Mouse (Mus musculus) adrenal gland, adult 2 months (tissue): ENCODE measurements at regions not wholly inside any gene's neighbourhood (a gene's known extent, or its start where the extent isn't known, plus 50 kb on each side); places are given as distances from the start of the nearest gene placed in this dataset.

Experiments used
- DNase-seq: peaks from one replicate; pipeline ENCODE4 v3.0.0; 2021

GRCm38 (mm10) chrX:11568262-11568661 lies 240.6 kb downstream of the H2al1j start:
- DNase-seq, result no peak

- DNase-seq, result no peak
Observed at GRCm38 (mm10) chrX:11574354-11574753, 246.7 kb downstream of the H2al1j start.

DNA sequence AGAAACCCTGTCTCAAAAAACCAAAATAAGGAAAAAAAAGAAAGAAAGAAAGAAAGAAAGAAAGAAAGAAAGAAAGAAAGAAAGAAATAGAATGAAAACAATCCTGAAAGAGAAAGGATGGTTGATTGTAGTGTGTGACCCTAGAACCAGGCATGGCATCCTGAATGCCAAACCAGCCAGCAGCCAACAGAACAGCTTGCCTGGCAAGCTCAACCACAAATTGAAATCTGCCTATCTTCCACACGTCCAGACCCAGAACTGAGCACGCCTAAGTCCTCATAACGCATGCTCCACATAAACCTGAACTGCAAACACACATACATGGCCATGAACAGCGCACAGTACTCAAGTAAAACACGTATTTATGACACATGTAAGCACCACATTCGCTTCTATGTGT lies 247.9 kb downstream of the H2al1j start:
- DNase-seq, result no peak

- DNase-seq, result no peak
Observed at GRCm38 (mm10) chrX:11576287-11576686, 248.7 kb downstream of the H2al1j start.

DNA sequence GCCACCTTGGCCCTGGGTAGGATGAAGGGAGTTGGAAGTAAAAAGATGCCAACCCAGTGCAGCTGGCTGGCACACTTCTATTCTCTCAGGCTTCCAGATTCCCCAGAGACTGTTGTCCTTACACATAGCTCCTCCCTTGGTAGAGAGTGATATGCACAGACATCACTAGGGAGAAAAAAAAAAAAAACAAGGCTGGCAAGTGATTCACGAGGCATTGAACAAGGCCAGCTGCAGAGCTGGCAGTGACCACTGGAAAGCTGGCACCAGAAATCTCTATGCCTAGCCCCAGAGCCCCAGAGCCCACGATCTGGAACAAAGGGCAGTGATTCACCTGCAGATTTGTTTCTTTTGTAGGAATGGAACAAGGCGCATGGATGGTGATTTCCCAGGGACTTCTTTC lies 249.7 kb downstream of the H2al1j start:
- DNase-seq, result peak; percentile 62

DNA sequence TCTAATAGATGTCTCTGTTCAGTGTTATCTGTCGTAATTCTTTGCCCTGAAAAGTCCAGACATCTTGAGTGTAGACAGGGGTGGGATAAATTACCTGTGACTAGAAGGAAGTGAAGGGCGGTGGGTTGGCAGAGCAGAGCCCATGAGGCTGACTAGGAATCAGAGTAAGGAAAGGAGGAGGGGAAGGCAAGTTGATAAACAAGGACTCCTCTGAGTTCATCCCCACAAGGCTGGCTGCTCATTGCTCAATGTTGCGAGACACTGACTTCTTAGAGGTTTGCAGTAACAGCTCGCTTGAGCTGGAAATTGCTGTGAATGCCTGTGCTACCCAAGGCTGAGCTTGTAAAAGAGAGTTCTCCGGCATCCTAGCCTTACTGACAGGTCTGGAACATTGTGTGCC lies 257.7 kb downstream of the H2al1j start:
- DNase-seq, result no peak

DNA sequence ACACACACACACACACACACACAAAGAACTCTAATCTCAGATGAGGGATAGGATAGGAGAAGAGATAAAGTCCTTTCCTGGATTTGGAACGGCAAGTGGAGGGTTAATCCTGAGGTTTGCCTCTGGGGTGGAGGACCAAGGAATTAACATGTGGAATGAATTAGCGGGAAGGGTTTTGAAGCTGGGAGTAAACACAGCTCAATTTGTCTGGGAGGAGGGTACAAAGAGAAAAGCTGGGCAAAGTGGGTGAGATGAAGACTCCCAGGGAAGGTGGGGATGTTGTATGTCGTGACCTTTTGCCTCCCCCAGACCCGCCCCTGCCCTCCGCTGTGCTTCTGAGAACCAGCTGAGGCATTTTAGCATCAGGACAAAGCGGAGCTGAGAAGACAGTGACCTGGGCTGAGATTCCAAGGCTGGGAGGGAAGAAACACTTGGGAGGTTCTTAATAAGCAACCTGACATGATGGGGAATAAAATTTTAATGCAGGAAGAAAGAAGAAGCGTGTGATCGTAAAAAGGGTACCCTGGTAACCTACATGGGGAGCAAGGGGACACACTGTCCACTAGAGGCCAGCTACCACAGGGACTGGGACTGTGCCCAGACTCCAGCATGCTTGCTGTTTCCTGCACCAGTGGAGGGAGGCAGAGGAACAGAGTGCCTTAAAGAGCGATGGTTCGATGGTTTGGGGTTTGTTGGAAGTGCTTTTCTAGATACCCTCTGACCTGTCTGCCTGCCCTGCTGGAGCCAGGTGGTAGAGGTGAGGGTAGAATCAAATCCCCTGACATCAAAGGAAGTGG lies 264.0 kb downstream of the H2al1j start:
- no peak for DNase-seq

DNA sequence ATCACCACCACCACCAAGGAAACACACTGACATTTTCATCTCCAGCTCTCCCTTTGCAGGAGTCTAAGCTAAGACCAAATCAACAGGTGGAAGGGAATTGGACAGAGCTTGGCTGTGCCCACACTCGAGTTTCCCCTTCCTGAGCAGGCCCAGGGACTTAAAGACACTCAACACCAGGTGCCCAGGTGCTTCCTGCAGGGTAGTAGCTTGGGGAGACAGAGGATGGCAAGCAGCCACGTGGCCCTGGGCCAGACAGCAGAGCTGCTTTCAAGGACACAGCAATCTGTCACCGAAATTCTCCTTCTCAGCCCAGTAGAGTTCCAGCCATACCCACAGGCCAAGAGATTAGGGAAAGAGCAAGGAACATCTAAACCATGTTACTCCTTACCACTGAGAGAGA lies 266.9 kb downstream of the H2al1j start:
- peak; percentile 47 for DNase-seq

GRCm38 (mm10) chrX:11597548-11597947 lies 269.9 kb downstream of the H2al1j start:
- DNase-seq, result no peak

- DNase-seq, result peak; percentile 41
Observed at GRCm38 (mm10) chrX:11614237-11614636, 286.6 kb downstream of the H2al1j start.

DNA sequence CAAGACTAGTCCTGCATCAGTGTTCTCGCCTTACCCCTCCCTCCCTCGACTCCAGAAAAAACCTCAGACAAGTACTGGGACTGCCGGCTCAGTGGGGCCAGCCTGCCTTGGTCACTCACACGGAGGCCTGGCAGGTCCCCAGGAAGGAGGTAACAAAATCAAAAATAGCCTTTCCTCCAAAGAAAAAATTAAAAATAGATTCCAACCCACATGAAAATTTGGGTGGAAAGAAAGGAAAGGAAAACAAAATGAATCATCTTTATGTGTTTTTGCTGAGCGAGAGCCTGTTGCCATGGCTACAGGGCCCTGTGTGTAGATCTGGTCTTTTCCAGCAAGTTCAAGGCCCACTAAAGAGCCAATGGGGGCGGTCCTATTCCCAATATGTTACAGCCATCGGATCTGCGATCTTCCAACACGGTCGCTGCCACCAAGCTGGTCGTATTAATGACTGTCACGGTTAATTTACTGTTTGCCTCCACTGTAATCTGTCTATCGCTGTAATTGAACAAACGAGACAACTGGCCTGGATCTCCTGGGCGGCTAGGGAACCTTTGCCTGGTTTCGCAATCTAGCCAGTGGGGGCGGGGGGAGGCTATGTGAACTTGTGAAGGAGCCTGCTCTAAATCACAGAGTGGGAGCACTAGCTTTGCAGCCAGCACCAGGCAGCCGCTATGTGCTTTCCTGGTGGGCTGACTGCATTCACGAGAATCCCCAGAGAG lies 293.6 kb downstream of the H2al1j start:
- peak; percentile 71 for DNase-seq

DNA sequence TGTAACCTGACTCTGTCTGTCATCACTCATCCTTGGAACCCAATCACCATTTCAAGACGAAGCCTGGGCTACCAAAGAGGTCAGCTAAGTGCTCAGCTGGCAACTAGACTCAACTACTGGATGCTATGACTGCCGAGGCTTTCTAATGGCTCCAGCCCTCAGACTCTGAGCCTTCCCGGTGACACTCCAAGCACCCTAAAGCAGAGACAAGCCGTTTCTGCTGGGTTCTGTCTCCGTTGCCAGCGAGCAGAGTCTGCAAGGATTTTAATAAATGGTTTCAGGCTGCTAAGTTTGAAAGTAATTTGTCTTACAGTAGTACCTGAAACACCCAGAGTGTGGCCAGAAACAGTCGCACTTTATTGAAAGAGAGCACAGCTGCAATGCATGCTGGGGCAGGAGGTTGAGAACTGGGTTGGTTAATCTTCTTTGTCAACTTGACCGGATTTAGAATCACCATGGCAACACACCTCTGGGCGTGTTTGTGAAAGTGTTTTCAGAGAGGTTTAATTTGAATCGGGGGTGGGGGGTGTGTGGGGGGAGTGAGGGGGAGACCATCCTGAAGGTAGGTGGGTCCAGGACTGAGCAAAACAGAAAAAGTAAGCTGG lies 298.8 kb downstream of the H2al1j start:
- no peak for DNase-seq

DNA sequence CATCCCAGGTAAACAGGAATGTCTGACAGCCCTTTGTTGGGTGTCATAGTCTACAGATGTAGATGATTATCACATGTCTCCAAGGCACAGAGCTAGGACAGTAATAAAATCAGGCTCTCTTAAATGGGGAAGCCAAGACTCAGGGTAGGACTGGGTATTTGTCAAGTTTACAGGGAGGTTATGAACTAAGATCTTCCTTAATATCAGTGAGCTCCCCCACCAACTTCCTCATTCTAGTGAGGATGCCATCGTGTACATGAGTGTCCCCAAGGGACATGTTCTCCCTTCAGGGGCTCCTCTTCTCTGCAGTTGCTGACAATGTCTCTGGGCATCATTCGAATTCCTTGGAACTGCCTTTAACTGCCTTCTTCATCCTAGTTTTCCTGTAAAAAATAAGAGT lies 301.7 kb downstream of the H2al1j start:
- DNase-seq, result no peak

DNA sequence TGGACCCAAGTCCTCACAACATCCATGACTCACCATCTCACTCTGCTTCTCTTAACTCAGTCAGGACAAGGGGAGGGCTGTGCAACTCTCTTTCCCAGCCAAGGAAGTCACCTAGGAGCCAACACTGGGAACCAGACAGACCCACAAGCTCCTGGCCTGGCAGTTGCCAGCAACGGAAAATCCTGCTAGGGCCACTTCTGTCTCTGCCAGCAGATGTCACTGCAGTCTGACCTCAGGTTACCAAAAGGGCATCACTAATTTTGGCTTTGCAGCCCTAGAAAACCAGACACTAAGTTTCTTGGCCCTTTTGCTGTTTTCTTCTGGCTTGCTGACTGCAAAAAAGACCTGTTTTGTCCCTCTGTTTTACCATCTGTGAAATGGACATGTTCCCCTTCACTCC lies 302.3 kb downstream of the H2al1j start:
- peak; percentile 25 for DNase-seq

DNA sequence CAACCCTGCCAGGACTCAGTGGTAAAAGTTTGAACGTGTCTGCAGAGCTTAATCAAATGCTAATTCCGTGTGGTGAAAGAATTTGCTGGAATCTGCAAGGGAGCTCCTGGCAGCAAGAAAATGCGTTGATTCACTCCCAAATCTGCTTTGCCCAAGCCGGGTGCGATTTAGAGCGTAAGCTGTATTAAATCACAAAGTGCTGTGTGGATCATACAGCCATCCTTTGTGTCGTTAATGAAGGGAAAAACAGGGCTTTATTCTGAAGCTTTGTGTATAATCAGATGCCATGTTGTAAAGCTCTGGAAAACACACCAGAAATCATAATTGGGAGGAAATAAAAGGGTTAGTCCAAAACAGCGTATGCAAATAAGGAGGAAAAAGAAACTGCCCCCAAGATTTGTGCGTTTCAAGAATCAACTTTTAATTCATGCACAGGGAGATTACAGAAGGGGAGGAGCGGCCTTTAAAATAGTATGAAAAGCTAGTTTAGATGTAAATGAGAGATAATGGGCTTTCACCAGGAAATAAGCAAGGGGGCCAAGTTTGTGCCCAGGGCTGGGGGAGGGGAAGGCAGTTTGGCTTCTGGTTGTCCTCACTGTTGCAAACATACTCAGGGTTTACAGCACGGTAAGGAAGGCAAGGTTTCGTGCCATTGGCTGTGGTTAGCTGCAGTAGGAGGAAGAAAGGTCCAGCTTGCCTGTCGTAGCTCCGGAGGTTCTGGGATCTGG lies 303.7 kb downstream of the H2al1j start:
- no peak for DNase-seq

DNA sequence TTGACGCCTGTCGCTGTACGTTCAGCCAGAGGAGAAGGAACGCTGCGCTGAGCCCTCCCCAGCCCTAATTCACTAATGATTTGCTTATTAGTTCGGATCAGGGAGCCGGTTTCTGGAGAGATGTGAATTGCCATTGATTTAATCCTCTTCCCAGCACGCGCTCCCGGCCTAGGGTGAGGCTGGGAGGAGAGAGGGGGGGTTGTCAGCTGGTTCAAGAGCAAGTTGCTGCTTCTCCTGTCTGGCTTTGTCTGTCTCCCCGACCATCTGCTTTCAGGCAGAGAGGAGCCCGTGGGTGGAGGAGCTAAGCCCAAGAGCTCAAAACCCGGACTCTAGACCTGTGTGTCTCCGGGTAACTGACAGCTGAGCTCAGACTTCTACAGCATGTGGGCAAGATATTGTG lies 304.4 kb downstream of the H2al1j start:
- no peak for DNase-seq

DNA sequence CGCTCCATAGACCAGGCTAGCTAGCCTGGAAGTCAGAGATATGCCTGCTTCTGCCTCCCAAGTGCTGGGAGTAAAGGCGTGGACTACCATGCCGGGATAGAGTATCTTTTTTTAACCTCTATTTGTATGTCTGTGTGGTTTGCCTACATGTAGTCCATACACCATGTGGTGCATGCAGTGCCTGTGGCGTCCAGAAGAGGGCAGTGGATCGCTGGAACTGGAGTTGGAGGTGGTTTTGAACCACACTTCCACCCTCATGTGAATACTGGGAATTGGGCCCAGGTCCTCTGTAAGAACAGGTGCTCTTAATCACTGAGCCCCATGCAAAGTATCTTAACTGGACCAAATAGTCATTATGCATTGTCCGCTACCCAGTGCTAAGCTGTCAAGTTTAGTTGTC lies 306.2 kb downstream of the H2al1j start:
- DNase-seq, result no peak

- peak; percentile 66 for DNase-seq
Observed at GRCm38 (mm10) chrX:11644484-11644883, 316.9 kb downstream of the H2al1j start.

DNA sequence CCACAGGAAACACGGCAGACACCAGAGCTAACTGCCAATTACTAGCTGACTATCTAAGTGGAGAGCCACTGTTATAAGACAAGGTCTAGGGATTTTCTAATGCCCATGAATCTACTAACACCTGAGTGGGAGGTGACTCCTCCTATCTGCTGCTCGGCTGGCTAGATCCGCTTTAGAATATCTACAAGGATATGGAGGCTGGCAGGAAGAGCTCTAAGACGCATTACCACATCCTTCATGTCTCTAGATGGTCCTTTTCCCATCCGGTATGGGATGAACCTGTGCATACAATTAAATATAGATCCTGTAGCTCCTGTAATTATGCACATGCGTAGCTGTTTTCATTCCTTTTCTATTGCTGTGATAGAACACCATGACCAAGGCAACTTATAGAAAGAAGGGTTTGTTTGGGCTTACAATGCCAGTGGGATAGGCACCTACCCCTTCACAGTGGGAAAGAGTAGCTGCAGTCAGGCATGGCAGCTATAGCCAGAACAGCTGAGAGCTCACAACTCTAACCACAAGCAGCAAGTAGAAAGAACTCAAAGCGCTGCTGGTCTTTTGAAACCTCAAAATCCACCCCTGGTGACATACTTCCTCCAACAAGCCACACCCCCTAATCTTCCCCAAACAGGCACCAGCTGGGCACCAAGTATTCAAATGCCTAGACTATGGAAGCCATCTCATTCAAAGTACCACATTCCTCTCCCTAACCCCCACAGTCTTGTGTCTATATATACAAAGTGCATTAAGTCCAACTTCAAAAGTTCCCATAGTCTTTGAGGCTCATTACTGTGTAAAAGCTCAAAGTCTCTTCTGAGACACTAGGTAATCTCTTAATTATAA lies 319.3 kb downstream of the H2al1j start:
- no peak for DNase-seq

- DNase-seq, result no peak
Observed at GRCm38 (mm10) chrX:11647527-11647836, 319.9 kb downstream of the H2al1j start.

DNA sequence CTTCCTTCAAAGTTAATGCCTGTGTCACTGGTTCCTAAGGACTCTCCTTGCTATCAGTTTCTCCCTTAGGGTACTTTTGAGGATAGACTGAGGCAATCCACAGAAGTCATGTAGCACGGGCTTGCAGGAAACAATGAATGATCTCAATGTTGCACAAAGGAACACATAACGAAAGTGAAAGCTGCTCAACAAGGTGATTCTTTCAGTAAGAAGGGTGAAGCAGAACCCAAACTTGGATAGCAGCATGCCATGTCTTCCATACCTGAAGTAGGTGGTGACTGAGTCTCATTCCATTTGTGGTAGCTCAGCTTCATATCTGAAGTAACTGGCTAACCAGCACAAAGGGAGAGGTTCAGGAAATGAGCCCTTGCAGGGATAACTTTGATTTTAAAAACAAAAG lies 325.7 kb downstream of the H2al1j start:
- DNase-seq, result no peak

- no peak for DNase-seq
Observed at GRCm38 (mm10) chrX:11654976-11655375, 327.4 kb downstream of the H2al1j start.
